Mouse (Mus musculus) cerebellum, adult (tissue): Measurements from ENCODE around the gene Srpr.

ENCODE experiments used
- ATAC-seq: cut with Nextera tagmentation; 2 replicates; pipeline ENCODE4 v1.9.2; 2017; ENCODE audit warnings: mild to moderate bottlenecking, moderate library complexity, mixed read lengths; ENCODE audit not compliant: insufficient number of reproducible peaks, low FRiP score, low TSS enrichment

Gene Srpr

DNA sequence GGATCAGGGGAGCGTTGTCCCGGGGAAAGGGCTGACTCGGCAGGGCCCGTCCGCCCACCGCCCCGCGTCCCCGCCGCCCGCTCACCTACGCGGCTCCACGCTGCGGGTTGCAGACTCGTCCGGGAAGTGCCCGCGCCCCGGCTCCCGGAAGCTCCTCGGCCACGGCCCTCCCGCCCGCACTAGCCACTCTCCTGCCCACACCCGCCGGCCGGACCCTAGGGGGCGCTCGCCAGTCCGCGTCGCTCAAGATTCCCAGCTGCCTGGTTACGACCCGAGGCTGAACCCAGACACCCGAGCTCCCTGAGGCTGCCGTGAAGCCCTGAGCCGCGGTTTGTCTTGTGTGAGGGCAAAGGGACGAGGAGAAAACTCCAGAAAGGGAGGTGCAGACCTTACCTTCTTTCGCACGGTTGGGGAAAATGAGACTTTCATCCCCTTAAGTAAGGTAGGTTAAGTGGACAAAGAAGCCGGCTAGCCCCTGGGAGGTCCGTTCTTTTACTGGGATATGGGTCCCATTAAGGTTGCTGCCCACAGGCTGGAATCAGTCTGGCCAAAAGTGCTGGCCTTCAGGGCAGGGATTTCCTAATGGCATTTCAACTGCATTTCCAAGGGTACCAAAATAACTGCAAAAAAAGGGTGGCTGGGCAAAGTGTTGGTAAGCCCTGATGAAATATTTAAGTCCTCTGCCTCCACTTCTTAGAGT is at the start of gene Srpr, which contains the start of gene Tirap:
Gene Srpr (plus strand): TSS at position 404 of the 700 bp plus-strand sequence.
Gene Tirap (minus strand): TSS at position 520 of the 700 bp plus-strand sequence.
- ATAC-seq: peak; percentile 93

DNA sequence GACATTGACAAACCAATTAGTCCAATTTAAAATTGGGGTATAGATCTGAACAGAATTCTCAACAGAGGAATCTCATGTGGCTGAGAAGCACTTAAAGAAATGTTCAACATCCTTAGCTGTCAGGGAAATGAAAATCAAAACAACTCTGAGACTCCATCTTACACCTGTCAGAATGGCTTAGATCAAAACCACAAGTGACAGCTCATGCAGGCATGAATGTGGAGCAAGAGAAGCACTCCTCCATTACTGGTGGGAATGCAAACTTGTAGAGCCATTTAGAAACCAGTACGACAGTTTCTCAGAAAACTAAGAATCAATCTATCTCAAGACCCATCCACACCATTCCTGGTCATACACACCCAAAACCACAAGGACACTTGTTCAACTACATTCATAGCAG is 47.1 kb upstream of the Srpr start:
- ATAC-seq: no peak

GRCm38 (mm10) chr9:35156002-35156710 is 43.8 kb upstream of the Srpr start:
- ATAC-seq: no peak

- ATAC-seq: no peak
These were observed 43.1 kb upstream of the Srpr start for GRCm38 (mm10) chr9:35156862-35157261.

DNA sequence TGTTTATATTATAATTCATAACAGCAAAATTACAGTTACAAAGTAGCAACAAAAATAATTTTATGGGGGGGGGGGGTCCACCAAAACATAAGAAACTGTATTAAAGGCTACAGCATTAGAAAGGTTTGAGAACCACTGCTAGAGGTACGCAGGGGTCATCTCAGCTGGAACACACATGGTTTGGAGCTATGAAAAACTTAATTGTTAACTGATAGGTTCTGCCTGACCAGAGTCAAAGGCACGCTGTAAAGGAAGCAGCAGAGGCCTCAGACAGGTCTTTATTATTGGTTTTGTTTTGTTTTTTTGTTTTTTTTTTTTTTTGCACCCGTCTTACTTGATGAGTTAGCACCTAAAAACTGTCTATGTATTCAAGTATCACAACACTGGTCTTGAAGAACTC is 41.5 kb upstream of the Srpr start:
- ATAC-seq: no peak

DNA sequence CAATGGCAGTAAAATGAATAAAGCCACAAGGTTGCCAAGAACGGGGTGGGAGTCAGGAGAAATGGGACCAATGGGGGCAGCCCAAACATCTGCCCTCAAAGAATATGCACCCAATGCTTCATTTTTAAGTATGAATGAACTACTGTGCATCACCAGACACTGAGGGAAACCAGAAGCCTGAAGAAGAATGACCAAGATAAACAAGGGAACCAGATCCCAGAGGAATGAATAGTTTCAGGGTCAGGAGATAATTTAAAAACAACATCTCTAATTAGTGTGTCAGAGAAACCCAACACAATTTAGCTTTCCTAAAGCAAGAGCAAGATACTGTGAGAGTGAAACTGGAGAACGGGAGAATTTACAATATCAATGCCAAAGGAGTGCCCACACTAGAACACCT is 39.3 kb upstream of the Srpr start:
- no peak for ATAC-seq

- no peak for ATAC-seq
These were observed 38.3 kb upstream of the Srpr start for GRCm38 (mm10) chr9:35161721-35162120.

GRCm38 (mm10) chr9:35163011-35163690 is 36.8 kb upstream of the Srpr start:
- peak; percentile 43; the same call in 1 of the 2 replicates for ATAC-seq

GRCm38 (mm10) chr9:35164142-35164874 is 35.7 kb upstream of the Srpr start:
- ATAC-seq: no peak

DNA sequence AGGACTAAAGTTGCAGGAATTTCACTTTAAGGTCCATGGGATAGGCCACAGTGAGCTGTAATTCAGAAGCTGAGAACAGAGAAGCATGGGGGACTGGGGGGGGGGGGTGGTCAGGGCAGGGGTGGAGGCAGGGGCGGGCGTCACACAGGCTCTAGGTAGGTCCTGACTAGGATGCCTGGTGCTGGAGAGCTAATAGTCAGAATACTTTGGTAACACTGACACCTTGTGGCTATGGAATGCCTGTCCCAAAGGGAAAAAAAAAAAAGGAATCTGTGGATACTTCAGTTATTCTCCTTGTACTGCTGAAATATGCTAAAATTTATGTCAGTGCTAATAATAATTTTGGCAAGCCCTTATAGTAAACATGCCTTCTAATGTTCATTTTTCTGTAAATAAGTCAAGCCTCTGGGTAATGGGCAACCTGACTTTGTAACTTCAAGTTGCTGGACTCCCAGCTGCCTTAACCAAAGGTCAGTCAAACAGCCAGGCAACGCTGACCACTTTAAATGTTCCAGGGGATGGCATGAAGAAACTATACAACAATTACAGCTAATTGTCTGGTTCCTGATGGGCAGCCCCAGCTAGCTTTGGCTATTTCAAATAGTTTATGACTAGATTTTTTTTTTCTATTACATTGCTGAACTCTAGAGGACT is 33.7 kb upstream of the Srpr start:
- 0 out of 2 replicates have a peak, but pooled peaks have one; percentile 23 for ATAC-seq

- ATAC-seq: no peak
These were observed 33.0 kb upstream of the Srpr start for GRCm38 (mm10) chr9:35166798-35167635.

- ATAC-seq: no peak
These were observed 29.9 kb upstream of the Srpr start for GRCm38 (mm10) chr9:35170071-35170470.

DNA sequence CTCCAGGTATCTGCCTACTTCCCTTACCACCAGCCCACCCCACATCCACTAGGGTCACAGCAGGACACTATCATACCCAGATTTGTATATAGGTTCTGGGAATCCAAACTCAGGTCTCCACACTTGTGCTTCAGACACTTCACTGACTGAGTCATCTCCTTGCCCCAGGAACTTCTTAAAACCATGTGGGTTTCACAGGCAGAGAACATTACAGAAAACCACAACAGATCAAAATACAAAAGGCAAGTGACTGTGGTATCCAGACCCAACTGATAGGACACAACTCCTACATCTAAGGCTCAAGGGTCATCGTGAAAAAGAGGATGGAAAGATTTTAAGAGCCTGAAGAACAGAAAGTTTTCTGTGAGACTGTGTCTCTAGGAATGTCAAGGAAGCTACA is 26.6 kb upstream of the Srpr start:
- no peak for ATAC-seq

DNA sequence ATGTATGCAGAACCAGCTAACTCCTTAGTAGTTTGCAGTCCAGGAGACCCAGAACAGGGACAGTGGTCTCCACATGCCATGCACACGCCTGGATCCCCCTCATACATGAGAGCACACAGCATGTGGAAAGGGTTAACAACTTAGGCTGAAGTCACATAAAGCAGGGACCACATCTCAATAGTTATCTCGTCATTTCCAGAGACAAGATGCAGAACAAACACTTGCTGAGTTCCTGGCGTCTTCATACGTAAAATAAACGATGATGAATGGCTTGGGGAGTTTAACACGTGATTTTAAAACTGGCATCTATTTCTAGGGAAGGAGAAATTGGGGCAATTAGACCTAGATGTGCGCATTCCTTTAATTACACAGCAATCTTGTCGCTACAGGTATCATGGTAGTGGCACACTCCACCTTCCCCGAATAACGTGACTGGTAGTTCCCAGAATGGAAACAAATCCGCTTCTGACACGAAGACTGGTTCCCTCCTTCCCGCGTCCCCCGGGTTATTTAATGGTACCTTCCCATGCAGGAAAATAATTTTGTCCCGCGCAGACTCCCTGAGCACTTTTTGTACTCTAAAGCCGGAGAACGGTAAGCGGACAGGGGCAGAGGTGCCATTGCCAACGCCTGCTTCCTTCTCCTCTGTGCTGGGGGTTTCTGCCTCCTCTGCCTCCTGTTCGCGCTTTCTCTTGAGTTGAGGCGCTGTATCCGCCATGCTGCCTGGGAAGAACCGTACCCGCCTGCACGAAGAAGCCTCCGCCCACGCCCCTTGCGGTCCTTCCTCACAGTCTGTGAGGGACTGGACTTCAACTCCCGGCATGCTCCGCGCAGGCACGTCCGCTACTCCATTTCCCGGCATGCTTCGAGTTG is 24.5 kb upstream of the Srpr start, which contains the start of gene Dcps:
Gene Dcps (minus strand): TSS at position 811 of the 873 bp plus-strand sequence.
- peak; percentile 94 for ATAC-seq

DNA sequence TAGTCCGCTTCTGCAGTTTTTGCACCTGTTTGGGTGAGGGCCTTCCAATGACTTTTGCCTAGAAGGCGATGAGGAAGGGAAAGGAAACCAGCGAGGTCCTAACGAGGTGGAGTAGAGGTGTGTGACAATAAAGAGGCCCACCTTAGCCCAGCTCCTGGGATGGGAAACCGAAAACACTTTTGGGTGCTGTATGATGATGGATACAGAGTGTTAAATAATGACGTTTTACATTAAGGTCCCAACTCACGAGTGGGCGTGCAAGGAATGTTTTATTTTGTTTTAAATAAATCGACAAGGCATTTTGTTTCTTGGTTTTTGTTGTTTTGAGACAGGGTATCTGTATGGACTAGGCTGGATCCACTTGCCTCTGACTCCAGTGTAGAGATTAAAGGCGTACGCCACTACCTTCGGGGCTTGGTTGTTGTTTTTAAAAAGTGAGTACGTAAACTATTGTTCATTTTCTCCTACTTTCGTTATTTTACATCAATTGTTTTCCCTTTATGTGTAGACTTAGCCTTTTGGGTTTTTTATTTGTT is 23.8 kb upstream of the Srpr start:
- 0 out of 2 replicates have a peak, but pooled peaks have one; percentile 5 for ATAC-seq

GRCm38 (mm10) chr9:35182832-35183231 is 17.1 kb upstream of the Srpr start:
- no peak for ATAC-seq

- ATAC-seq: no peak
These were observed 16.6 kb upstream of the Srpr start for GRCm38 (mm10) chr9:35183359-35183758.

GRCm38 (mm10) chr9:35186430-35186829 is 13.5 kb upstream of the Srpr start:
- ATAC-seq: no peak
